Mouse (Mus musculus) hindbrain, embryonic 12.5 days (tissue): ENCODE measurements around the gene Pcolce. TPM values are rescaled to one million over a fixed set of nuclear protein-coding genes. Genes with fewer than 3 reads are reported as not detected.

Experiments
- ATAC-seq: fragments of 200-750 bp; cut with Nextera tagmentation; 2 replicates; pipeline ENCODE4 v1.8.0; 2017; ENCODE audit warnings: moderate TSS enrichment; ENCODE audit not compliant: low FRiP score
- H3K27ac ChIP-seq: fragments of 300-500 bp; sonication (generic); 2 replicates; pipeline ENCODE4 v1.5.1; 2016; ENCODE audit warnings: mild to moderate bottlenecking
- H3K27me3 ChIP-seq: fragments of 300-500 bp; sonication (generic); 2 replicates; pipeline ENCODE4 v1.6.1; 2016; ENCODE audit warnings: mild to moderate bottlenecking
- H3K36me3 ChIP-seq: fragments of 300-500 bp; sonication (generic); 2 replicates; pipeline ENCODE4 v1.6.1; 2016; ENCODE audit warnings: mild to moderate bottlenecking
- H3K4me1 ChIP-seq: fragments of 300-500 bp; sonication (generic); 2 replicates; pipeline ENCODE4 v1.6.1; 2016
- H3K4me2 ChIP-seq: fragments of 300-500 bp; sonication (generic); replicated peaks from 2 replicates; pipeline ENCODE4 v1.6.1; 2016; ENCODE audit warnings: mild to moderate bottlenecking
- H3K4me3 ChIP-seq: fragments of 300-500 bp; sonication (generic); 2 replicates; pipeline ENCODE4 v1.5.1; 2016; ENCODE audit warnings: mild to moderate bottlenecking
- H3K9ac ChIP-seq: fragments of 300-500 bp; sonication (generic); 2 replicates; pipeline ENCODE4 v1.6.1; 2016; ENCODE audit warnings: mild to moderate bottlenecking, moderate library complexity
- H3K9me3 ChIP-seq: fragments of 300-500 bp; sonication (generic); replicated peaks from 2 replicates; pipeline ENCODE4 v1.6.1; 2016; ENCODE audit warnings: mild to moderate bottlenecking
- WGBS: fragments of 180-500 bp; shearing (Covaris S2); methylation state at CpG from one replicate; pipeline ENCODE4 v1.1.7; 2016; 5-methylcytosine and 5-hydroxymethylcytosine counted together
- polyA plus RNA-seq: library from polyadenylated mRNA; unstranded; fragments of >200 nt; fragmentation: Nextera tagmentation; extraction: Ambion mirVana; gene quantifications from 2 replicates; pipeline ENCODE4 v1.2.1, GENCODE M21; 2016

The Pcolce gene
- 66.6 and 82.5 TPM in 2 replicates for polyA plus RNA-seq

GRCm38 (mm10) chr5:137613550-137613949 is at the start of gene Pcolce:
TSS of gene Pcolce (minus strand) at chr5:137613784.
- peaks cover 6% of the 10 kb centered on the region for H3K27me3 ChIP-seq
- peaks cover 33% of the 10 kb centered on the region for H3K4me1 ChIP-seq
- no peak within 1 kb of the TSS for H3K4me3 ChIP-seq
- H3K9me3 ChIP-seq = no peaks in the 10 kb centered on the region
- H3K27ac ChIP-seq = no peak within 1 kb of the TSS
- H3K36me3 ChIP-seq = no peaks in the 10 kb centered on the region
- 58% methylated on average over 11 of the region's 11 CpGs for WGBS
- ATAC-seq = no peak
- no peak within 1 kb of the TSS for H3K4me2 ChIP-seq
- no peak within 1 kb of the TSS; the same call in 1 of the 2 replicates for H3K9ac ChIP-seq

DNA sequence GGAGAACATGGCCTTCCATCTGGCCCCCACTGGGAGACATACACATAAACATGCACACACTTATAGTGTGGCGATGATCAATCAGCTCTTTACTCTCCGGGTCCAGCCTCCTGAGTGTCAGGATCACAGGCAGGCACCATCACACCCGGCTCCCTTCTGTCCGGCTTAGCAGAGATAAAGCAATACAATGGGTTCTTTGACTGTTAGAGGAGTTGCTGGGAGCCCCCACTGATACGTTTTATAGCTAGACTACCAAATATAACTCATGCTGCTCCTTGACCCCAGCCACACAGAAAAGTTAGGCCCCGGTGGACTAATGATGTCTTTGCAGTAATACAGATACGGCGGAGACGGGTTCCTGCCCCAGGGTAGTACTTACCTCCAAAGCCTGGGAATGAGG is 49.5 kb upstream of the Pcolce start:
- no peaks in the 10 kb centered on the region for H3K27me3 ChIP-seq
- no peak overlapping the region for H3K27ac ChIP-seq
- H3K4me2 ChIP-seq = no peak overlapping the region
- H3K4me1 ChIP-seq = no peaks in the 10 kb centered on the region
- H3K4me3 ChIP-seq = no peak overlapping the region
- H3K9me3 ChIP-seq = no peaks in the 10 kb centered on the region
- ATAC-seq = no peak
- H3K36me3 ChIP-seq = peaks cover 79% of the 10 kb centered on the region
- H3K9ac ChIP-seq = no peak overlapping the region
- 72% methylated on average over 9 of the region's 9 CpGs for WGBS

- Histone ChIP-seq H3K9me3 (no peaks in the 10 kb centered on the region), H3K27me3 (no peaks in the 10 kb centered on the region), H3K4me2 (no peak overlapping the region), H3K36me3 (peaks cover 64% of the 10 kb centered on the region), H3K4me3 (no peak overlapping the region), H3K4me1 (no peaks in the 10 kb centered on the region), H3K9ac (no peak overlapping the region), H3K27ac (no peak overlapping the region)
- WGBS = 93% methylated on average over 6 of the region's 6 CpGs
- ATAC-seq = no peak
These were observed 46.6 kb upstream of the Pcolce start for GRCm38 (mm10) chr5:137660064-137660688.

DNA sequence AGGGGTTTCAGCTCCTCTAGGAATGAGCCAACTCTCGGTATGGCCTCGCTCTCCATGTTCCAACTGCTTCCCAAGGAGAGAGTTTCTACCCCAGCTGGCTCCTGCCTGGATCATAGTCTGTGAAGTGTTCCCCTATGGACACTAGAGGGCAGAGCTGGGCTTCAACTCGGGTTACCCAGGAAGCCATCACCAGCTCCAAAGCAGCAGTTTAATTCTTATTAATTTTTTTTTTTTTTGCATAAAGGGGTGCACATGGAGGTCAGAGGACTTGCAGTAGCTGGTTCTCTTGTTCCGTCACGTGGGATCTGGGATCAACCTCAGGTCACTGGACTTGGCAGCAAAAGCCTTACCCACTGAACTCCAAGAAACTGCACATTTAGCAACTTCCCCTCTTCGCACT is 43.4 kb upstream of the Pcolce start:
- no peaks in the 10 kb centered on the region for H3K4me1 ChIP-seq
- no peak overlapping the region for H3K4me2 ChIP-seq
- no peak overlapping the region for H3K27ac ChIP-seq
- H3K9me3 ChIP-seq = no peaks in the 10 kb centered on the region
- H3K27me3 ChIP-seq = no peaks in the 10 kb centered on the region
- 38% methylated on average over 6 of the region's 6 CpGs for WGBS
- no peak overlapping the region for H3K4me3 ChIP-seq
- peak; percentile 39; the same call in 1 of the 2 replicates for ATAC-seq
- no peak overlapping the region for H3K9ac ChIP-seq
- H3K36me3 ChIP-seq = peaks cover 57% of the 10 kb centered on the region

- no peak overlapping the region for H3K27ac ChIP-seq
- no peak overlapping the region for H3K4me3 ChIP-seq
- no peaks in the 10 kb centered on the region for H3K27me3 ChIP-seq
- peaks cover 5% of the 10 kb centered on the region for H3K4me1 ChIP-seq
- peaks cover 49% of the 10 kb centered on the region for H3K36me3 ChIP-seq
- no peak overlapping the region for H3K4me2 ChIP-seq
- WGBS = 85% methylated on average over 7 of the region's 7 CpGs
- no peak overlapping the region for H3K9ac ChIP-seq
- H3K9me3 ChIP-seq = no peaks in the 10 kb centered on the region
- no peak for ATAC-seq
These were observed 41.2 kb upstream of the Pcolce start for GRCm38 (mm10) chr5:137654746-137655145.

DNA sequence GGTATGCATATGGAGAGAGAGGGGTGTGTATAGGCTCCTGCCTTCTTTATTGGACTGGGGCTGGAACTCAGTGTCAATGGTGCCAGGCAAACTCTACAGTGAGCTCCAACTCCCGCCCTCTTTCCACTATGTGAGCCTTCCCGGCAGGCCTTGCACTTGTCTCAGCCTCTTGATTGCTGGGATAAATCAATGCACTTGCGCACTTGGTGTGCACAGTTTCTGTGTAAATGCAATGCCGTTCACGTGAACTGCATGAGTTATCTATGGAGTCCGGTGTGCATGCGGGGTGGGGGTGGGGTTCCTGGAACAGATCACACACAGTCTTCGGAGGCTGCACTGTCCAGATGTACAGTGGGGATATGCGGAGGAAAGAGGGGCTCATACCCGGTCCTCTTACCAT is 39.8 kb upstream of the Pcolce start:
- H3K27me3 ChIP-seq = no peaks in the 10 kb centered on the region
- H3K9ac ChIP-seq = no peak overlapping the region
- H3K36me3 ChIP-seq = peaks cover 36% of the 10 kb centered on the region
- no peak overlapping the region for H3K4me2 ChIP-seq
- 95% methylated on average over 10 of the region's 10 CpGs for WGBS
- H3K4me3 ChIP-seq = no peak overlapping the region
- peaks cover 10% of the 10 kb centered on the region for H3K4me1 ChIP-seq
- H3K27ac ChIP-seq = no peak overlapping the region
- H3K9me3 ChIP-seq = no peaks in the 10 kb centered on the region
- ATAC-seq = no peak

DNA sequence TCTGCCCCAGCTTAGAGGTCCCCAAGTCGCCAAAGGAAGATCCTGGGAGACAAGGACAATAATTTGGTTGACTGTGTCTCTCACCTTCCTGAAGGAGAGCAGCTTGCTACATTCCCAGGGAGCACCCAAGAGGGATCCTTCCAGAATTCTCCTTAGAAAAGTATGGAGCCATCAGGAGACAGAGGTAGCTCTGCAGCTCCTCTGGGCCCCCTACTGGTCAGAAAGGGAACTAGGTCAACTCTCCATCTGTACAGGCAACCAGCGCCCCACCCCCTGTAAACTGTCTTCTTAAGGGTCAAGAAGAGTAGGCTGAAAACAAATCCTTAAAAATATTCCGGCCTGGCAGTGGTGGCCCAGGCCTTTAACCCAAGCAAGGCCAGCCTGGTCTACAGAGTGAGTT is 38.9 kb upstream of the Pcolce start:
- ATAC-seq = no peak
- WGBS = 18% methylated on average over 3 of the region's 3 CpGs

GRCm38 (mm10) chr5:137649669-137650571 is 36.3 kb upstream of the Pcolce start:
- Histone ChIP-seq H3K4me2 (peak overlapping the region; percentile 21; the same call in 1 of the 2 replicates), H3K4me1 (peaks cover 25% of the 10 kb centered on the region), H3K9me3 (no peaks in the 10 kb centered on the region)

More for the DNA sequence above, 38.9 kb upstream of the Pcolce start:
- Histone ChIP-seq H3K36me3 (peaks cover 32% of the 10 kb centered on the region), H3K9me3 (no peaks in the 10 kb centered on the region), H3K4me3 (no peak overlapping the region), H3K27ac (no peak overlapping the region), H3K9ac (no peak overlapping the region), H3K4me1 (peaks cover 15% of the 10 kb centered on the region), H3K27me3 (peaks cover 4% of the 10 kb centered on the region; the same call in 1 of the 2 replicates), H3K4me2 (no peak overlapping the region)

DNA sequence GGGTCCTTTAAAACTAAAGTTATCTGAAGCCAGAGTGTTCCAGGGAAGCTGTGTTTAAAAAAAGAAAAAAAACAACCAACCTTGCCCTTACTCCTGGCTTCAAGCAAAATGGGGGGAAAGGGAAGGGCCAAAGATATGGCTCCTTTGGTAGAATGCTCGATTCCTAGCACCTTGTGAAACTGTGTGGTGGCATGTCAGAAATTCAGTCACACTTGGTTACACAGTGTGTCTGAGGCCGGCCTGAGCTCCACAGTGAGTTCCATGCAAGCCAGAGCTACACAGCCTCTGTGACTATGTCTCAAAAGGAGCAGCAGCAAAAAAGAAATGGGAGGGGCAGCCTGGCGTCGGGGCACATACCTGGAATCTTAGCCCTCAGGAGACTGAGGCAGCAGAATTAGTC is 35.7 kb upstream of the Pcolce start:
- Histone ChIP-seq H3K27ac (0 out of 2 replicates have a peak overlapping the region, but pooled peaks have one; percentile 17), H3K4me1 (peaks cover 26% of the 10 kb centered on the region), H3K9ac (no peak overlapping the region), H3K27me3 (peaks cover 36% of the 10 kb centered on the region), H3K4me2 (no peak overlapping the region), H3K9me3 (no peaks in the 10 kb centered on the region), H3K4me3 (no peak overlapping the region), H3K36me3 (peaks cover 19% of the 10 kb centered on the region)
- ATAC-seq = no peak
- WGBS = 43% methylated on average over 4 of the region's 4 CpGs

More at GRCm38 (mm10) chr5:137649669-137650571, 36.3 kb upstream of the Pcolce start:
- no peak overlapping the region for H3K9ac ChIP-seq
- WGBS = 15% methylated on average over 18 of the region's 18 CpGs
- H3K27ac ChIP-seq = 0 out of 2 replicates have a peak overlapping the region, but pooled peaks have one; percentile 17
- peaks cover 24% of the 10 kb centered on the region for H3K36me3 ChIP-seq
- ATAC-seq = no peak
- no peak overlapping the region for H3K4me3 ChIP-seq
- peaks cover 30% of the 10 kb centered on the region for H3K27me3 ChIP-seq

DNA sequence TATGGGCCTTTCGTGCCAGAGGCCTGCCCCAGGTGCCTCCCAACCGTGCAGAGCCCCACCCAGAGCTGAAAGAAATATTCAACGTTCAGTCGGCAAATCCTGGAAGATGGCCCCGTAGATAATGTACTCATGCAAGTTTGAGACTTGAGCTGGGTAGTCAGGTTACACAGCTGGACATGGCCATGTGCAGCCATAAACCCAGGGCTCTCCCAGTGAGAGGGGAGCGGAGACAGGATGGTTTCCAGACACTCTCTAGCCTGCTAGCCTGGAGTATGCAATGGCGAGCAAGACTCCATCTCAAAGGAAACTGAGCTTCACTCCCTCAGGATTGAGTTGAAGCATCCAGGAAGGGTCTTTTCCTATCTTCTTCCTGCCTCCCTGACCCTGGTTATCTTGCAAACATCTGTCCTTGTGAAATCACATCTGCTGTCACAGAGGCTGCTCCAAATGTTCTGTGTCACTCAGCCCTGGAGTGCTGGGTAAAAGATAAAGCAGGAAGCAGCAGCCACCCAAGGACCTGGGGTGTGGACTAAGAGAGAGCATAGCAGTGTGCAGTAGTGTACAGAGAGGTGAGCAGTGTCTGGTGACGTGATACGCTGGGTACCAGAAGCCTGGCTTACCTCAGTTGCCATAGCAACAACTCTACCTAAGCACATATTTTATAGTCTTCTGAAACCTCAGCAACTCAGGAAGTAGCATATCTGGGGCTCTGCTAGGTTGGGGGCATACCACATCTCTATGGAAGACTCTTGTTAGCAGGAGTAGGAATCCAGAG is 34.4 kb upstream of the Pcolce start:
- Histone ChIP-seq H3K4me1 (peaks cover 26% of the 10 kb centered on the region), H3K27ac (no peak overlapping the region)
- ATAC-seq = no peak

DNA sequence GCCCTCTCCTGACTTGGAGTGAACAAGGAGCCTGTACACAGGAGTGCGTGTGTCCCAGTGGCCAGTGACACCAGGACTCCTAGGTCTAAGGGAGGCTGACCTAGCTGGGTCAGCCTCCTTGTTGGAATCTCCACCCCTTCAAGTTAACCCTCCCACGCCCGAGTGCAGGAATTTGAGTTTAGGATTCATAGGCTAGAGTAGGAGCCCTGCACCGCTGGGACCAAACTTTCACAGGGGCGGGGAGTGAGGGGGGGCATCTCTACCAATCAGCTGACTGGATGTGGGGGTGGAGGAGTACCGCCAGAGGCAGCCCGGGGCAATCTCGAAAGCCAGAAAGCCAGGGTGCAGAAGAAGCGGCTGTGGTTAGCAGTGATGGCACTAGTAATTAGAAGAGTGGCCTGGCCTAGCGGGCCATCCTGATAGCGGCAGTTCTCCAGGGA is 32.1 kb upstream of the Pcolce start, which contains the start of gene Irs3:
TSS of gene Irs3 (minus strand) at position 63 of the 440 bp plus-strand sequence.
- peaks cover 19% of the 10 kb centered on the region for H3K36me3 ChIP-seq
- H3K4me3 ChIP-seq = peak within 1 kb of the TSS; percentile 28
- no peaks in the 10 kb centered on the region for H3K9me3 ChIP-seq
- WGBS = 11% methylated on average over 11 of the region's 11 CpGs
- H3K9ac ChIP-seq = no peak within 1 kb of the TSS
- H3K4me2 ChIP-seq = peak within 1 kb of the TSS; percentile 48
- peaks cover 26% of the 10 kb centered on the region for H3K4me1 ChIP-seq
- H3K27me3 ChIP-seq = peaks cover 47% of the 10 kb centered on the region
- H3K27ac ChIP-seq = no peak within 1 kb of the TSS
- ATAC-seq = no peak

More for the DNA sequence above, 34.4 kb upstream of the Pcolce start:
- WGBS = 77% methylated on average over 9 of the region's 9 CpGs
- Histone ChIP-seq H3K9me3 (no peaks in the 10 kb centered on the region), H3K4me3 (no peak overlapping the region), H3K4me2 (no peak overlapping the region), H3K27me3 (peaks cover 47% of the 10 kb centered on the region), H3K36me3 (0 out of 2 replicates have a peak, but pooled peaks cover 9% of the 10 kb centered on the region), H3K9ac (no peak overlapping the region)
